Mouse (Mus musculus) retina, adult 2 months (tissue): Measurements from ENCODE around the gene Cyp4x1.

Source experiments
- DNase-seq: peaks from one replicate; pipeline ENCODE4 v3.0.0-alpha.2; 2012; ENCODE audit warnings: low read depth, low spot score

The Cyp4x1 gene

GRCm38 (mm10) chr4:115090592-115090991, 43.5 kb downstream of the Cyp4x1 start:
- DNase-seq: no peak

- no peak for DNase-seq
Observed at GRCm38 (mm10) chr4:115088611-115089338, 45.3 kb downstream of the Cyp4x1 start, which contains the start of gene Pdzk1ip1. Gene Pdzk1ip1, plus strand, starts transcription at chr4:115088708.

- no peak for DNase-seq
Observed at GRCm38 (mm10) chr4:115086763-115087415, 47.2 kb downstream of the Cyp4x1 start.

- no peak for DNase-seq
Observed at GRCm38 (mm10) chr4:115086257-115086656, 47.8 kb downstream of the Cyp4x1 start.

GRCm38 (mm10) chr4:115085522-115086095, 48.5 kb downstream of the Cyp4x1 start:
- no peak for DNase-seq

GRCm38 (mm10) chr4:115083031-115083430, 51.0 kb downstream of the Cyp4x1 start:
- no peak for DNase-seq

- DNase-seq: no peak
Observed at GRCm38 (mm10) chr4:115079821-115080349, 54.2 kb downstream of the Cyp4x1 start.

GRCm38 (mm10) chr4:115078892-115079820, 54.9 kb downstream of the Cyp4x1 start:
- DNase-seq: no peak

GRCm38 (mm10) chr4:115075204-115075915, 58.7 kb downstream of the Cyp4x1 start:
- no peak for DNase-seq

GRCm38 (mm10) chr4:115074789-115075188, 59.3 kb downstream of the Cyp4x1 start:
- DNase-seq: no peak

- no peak for DNase-seq
Observed at GRCm38 (mm10) chr4:115071668-115072067, 62.4 kb downstream of the Cyp4x1 start.

GRCm38 (mm10) chr4:115063518-115064239, 70.4 kb downstream of the Cyp4x1 start:
- no peak for DNase-seq

GRCm38 (mm10) chr4:115062875-115063517, 71.1 kb downstream of the Cyp4x1 start:
- no peak for DNase-seq

GRCm38 (mm10) chr4:115062540-115062874, 71.6 kb downstream of the Cyp4x1 start:
- no peak for DNase-seq

- DNase-seq: no peak
Observed at GRCm38 (mm10) chr4:115060753-115061152, 73.3 kb downstream of the Cyp4x1 start.

- DNase-seq: no peak
Observed at GRCm38 (mm10) chr4:115059871-115060270, 74.2 kb downstream of the Cyp4x1 start.

- DNase-seq: no peak
Observed at GRCm38 (mm10) chr4:115058871-115059590, 75.0 kb downstream of the Cyp4x1 start.

- DNase-seq: no peak
Observed at GRCm38 (mm10) chr4:115058317-115058761, 75.7 kb downstream of the Cyp4x1 start.
